Mouse (Mus musculus) limb, embryonic 14.5 days (tissue): ENCODE results near the gene Ubald2. TPM values are rescaled to one million over a fixed set of nuclear protein-coding genes. Genes with fewer than 3 reads are reported as not detected.

Experiments
- ATAC-seq: fragments of 200-750 bp; cut with Nextera tagmentation; 2 replicates; pipeline ENCODE4 v1.8.0; 2017; ENCODE audit warnings: low read depth, moderate number of reproducible peaks, moderate TSS enrichment; ENCODE audit not compliant: low FRiP score
- DNase-seq: peaks from one replicate; pipeline ENCODE4 v3.0.0-alpha.2; 2015; ENCODE audit warnings: low spot score
- H3K27ac ChIP-seq: fragments of 300-500 bp; sonication (generic); replicated peaks from 2 replicates; pipeline ENCODE4 v1.5.1; 2014; ENCODE audit warnings: low read depth, mild to moderate bottlenecking, low read length, moderate library complexity, mixed read lengths
- H3K27me3 ChIP-seq: fragments of 300-500 bp; sonication (generic); 2 replicates; pipeline ENCODE4 v1.6.1; 2014; ENCODE audit warnings: low read length, mixed read lengths; ENCODE audit not compliant: control insufficient read depth, insufficient read depth
- H3K36me3 ChIP-seq: fragments of 300-500 bp; sonication (generic); 2 replicates; pipeline ENCODE4 v1.6.1; 2014; ENCODE audit warnings: mild to moderate bottlenecking, low read length, moderate library complexity, mixed read lengths; ENCODE audit not compliant: control insufficient read depth, insufficient read depth
- H3K4me1 ChIP-seq: fragments of 300-500 bp; sonication (generic); 2 replicates; pipeline ENCODE4 v1.6.1; 2014; ENCODE audit warnings: antibody characterized with exemption, low read length, mixed read lengths; ENCODE audit not compliant: control insufficient read depth, insufficient read depth
- H3K4me2 ChIP-seq: fragments of 300-500 bp; sonication (generic); replicated peaks from 2 replicates; pipeline ENCODE4 v1.6.1; 2014; ENCODE audit warnings: low read depth, mild to moderate bottlenecking, low read length, moderate library complexity; ENCODE audit not compliant: severe bottlenecking
- H3K4me3 ChIP-seq: fragments of 300-500 bp; sonication (generic); replicated peaks from 2 replicates; pipeline ENCODE4 v1.5.1; 2014; ENCODE audit warnings: low read length
- H3K9ac ChIP-seq: fragments of 300-500 bp; sonication (generic); 2 replicates; pipeline ENCODE4 v1.6.1; 2014; ENCODE audit warnings: mild to moderate bottlenecking, low read depth, low read length, moderate library complexity; ENCODE audit not compliant: severe bottlenecking
- H3K9me3 ChIP-seq: fragments of 300-500 bp; sonication (generic); 2 replicates; pipeline ENCODE4 v1.6.1; 2016; ENCODE audit warnings: low read length; ENCODE audit not compliant: control insufficient read depth
- POLR2A ChIP-seq: fragments of 200-500 bp; IDR thresholded peaks from 2 replicates; pipeline ENCODE4 v1.8.0; 2012; ENCODE audit warnings: inconsistent platforms, mild to moderate bottlenecking, moderate library complexity, borderline replicate concordance; ENCODE audit not compliant: insufficient read depth, insufficient read length; ENCODE audit errors: extremely low read depth
- WGBS: fragments of 180-500 bp; shearing (Covaris S2); extraction: QIAGEN DNeasy Blood & Tissue Kit; methylation state at CpG from one replicate; pipeline ENCODE4 v1.1.7; 2014; 5-methylcytosine and 5-hydroxymethylcytosine counted together
- polyA plus RNA-seq, 2 experiments: library from polyadenylated mRNA; depleted of rRNA in 1 of 2; stranded (reverse) in 1 of 2; unstranded in 1 of 2; fragments of >200 nt; fragmentation: Nextera tagmentation in 1 of 2; extraction: Ambion mirVana in 1 of 2; gene quantifications; 2 replicates each; pipeline versions ENCODE4 v1.2.1 to v1.2.3; 2012 to 2014

The Ubald2 gene
- polyA plus RNA-seq, 2 experiments = 46.2 to 131 TPM

- Histone ChIP-seq H3K4me2 (no peak overlapping the region), H3K9me3 (no peaks in the 10 kb centered on the region), H3K4me1 (no peaks in the 10 kb centered on the region), H3K27me3 (no peaks in the 10 kb centered on the region), H3K9ac (no peak overlapping the region), H3K4me3 (no peak overlapping the region), H3K36me3 (peaks cover 55% of the 10 kb centered on the region), H3K27ac (no peak overlapping the region)
- ATAC-seq (no peak), DNase-seq (no peak)
- no peak for TF ChIP-seq POLR2A
- 83% methylated on average over 3 of the region's 3 CpGs for WGBS
These were observed 36.4 kb downstream of the Ubald2 start for GRCm38 (mm10) chr11:116470249-116470648.

- ATAC-seq (no peak), DNase-seq (no peak)
- Histone ChIP-seq H3K4me1 (no peaks in the 10 kb centered on the region), H3K4me2 (no peak overlapping the region), H3K9me3 (no peaks in the 10 kb centered on the region), H3K27ac (no peak overlapping the region), H3K27me3 (no peaks in the 10 kb centered on the region), H3K9ac (no peak overlapping the region), H3K4me3 (no peak overlapping the region), H3K36me3 (peaks cover 61% of the 10 kb centered on the region)
- no peak for TF ChIP-seq POLR2A
- WGBS = 83% methylated on average over 4 of the region's 4 CpGs
These were observed 37.0 kb downstream of the Ubald2 start for GRCm38 (mm10) chr11:116470896-116471295.

- no peak for TF ChIP-seq POLR2A
- H3K9me3 ChIP-seq = no peaks in the 10 kb centered on the region
- no peak overlapping the region for H3K9ac ChIP-seq
- 86% methylated on average over 4 of the region's 4 CpGs for WGBS
- no peak overlapping the region for H3K4me3 ChIP-seq
- peaks cover 75% of the 10 kb centered on the region for H3K36me3 ChIP-seq
- ATAC-seq = no peak
- no peaks in the 10 kb centered on the region for H3K4me1 ChIP-seq
- H3K4me2 ChIP-seq = no peak overlapping the region
- H3K27me3 ChIP-seq = no peaks in the 10 kb centered on the region
- DNase-seq = no peak
- no peak overlapping the region for H3K27ac ChIP-seq
These were observed 38.4 kb downstream of the Ubald2 start for GRCm38 (mm10) chr11:116472275-116472674.

- Histone ChIP-seq H3K9me3 (no peaks in the 10 kb centered on the region), H3K4me2 (no peak overlapping the region), H3K27me3 (no peaks in the 10 kb centered on the region), H3K4me3 (no peak overlapping the region), H3K4me1 (no peaks in the 10 kb centered on the region), H3K27ac (no peak overlapping the region), H3K36me3 (peaks cover 97% of the 10 kb centered on the region), H3K9ac (no peak overlapping the region)
- ATAC-seq = no peak
- no peak for DNase-seq
- 90% methylated on average over 10 of the region's 10 CpGs for WGBS
- TF ChIP-seq POLR2A = no peak
These were observed 42.1 kb downstream of the Ubald2 start for GRCm38 (mm10) chr11:116476041-116476440.

- no peaks in the 10 kb centered on the region for H3K27me3 ChIP-seq
- peaks cover 97% of the 10 kb centered on the region for H3K36me3 ChIP-seq
- no peak overlapping the region for H3K27ac ChIP-seq
- ATAC-seq (no peak), DNase-seq (no peak)
- H3K4me1 ChIP-seq = no peaks in the 10 kb centered on the region
- no peak for TF ChIP-seq POLR2A
- no peak overlapping the region for H3K4me3 ChIP-seq
- WGBS = 92% methylated on average over 6 of the region's 6 CpGs
- no peak overlapping the region for H3K4me2 ChIP-seq
- H3K9ac ChIP-seq = no peak overlapping the region
- no peaks in the 10 kb centered on the region for H3K9me3 ChIP-seq
These were observed 42.8 kb downstream of the Ubald2 start for GRCm38 (mm10) chr11:116476696-116477095.
